Mouse (Mus musculus) stomach, adult 2 months (tissue): ENCODE data around the gene Vcan. TPM values are rescaled to one million over a fixed set of nuclear protein-coding genes. Genes with fewer than 3 reads are reported as not detected.

Experiments used
- polyA plus RNA-seq: library from polyadenylated mRNA; depleted of rRNA; stranded (reverse); fragments of >200 nt; gene quantifications from 2 replicates; pipeline ENCODE4 v1.2.3, GENCODE M21; 2012; rRNA removed

The Vcan gene
- 0.84 and 1.9 TPM in 2 replicates for polyA plus RNA-seq

GRCm38 (mm10) chr13:89741766-89742685 lies at the start of gene Vcan:
Gene Vcan (minus strand): TSS chr13:89742509.

Other genes with a start within 250 kb of the Vcan start
- gene Hapln1, start 202.7 kb downstream of the Vcan start, polyA plus RNA-seq: 0.03 TPM in 1 of 2 replicates, not detected in the other